Mouse (Mus musculus): ENCODE measurements at regions not wholly inside any gene's neighbourhood (a gene's known extent, or its start where the extent isn't known, plus 50 kb on each side); places are given as distances from the start of the nearest gene placed in this dataset.

- no peak for DNase-seq (ENCODE audit: low spot score in 2 of 2)
Measured at GRCm38 (mm10) chr4:9009656-9010055, 770.8 kb upstream of the Car8 start.

DNA sequence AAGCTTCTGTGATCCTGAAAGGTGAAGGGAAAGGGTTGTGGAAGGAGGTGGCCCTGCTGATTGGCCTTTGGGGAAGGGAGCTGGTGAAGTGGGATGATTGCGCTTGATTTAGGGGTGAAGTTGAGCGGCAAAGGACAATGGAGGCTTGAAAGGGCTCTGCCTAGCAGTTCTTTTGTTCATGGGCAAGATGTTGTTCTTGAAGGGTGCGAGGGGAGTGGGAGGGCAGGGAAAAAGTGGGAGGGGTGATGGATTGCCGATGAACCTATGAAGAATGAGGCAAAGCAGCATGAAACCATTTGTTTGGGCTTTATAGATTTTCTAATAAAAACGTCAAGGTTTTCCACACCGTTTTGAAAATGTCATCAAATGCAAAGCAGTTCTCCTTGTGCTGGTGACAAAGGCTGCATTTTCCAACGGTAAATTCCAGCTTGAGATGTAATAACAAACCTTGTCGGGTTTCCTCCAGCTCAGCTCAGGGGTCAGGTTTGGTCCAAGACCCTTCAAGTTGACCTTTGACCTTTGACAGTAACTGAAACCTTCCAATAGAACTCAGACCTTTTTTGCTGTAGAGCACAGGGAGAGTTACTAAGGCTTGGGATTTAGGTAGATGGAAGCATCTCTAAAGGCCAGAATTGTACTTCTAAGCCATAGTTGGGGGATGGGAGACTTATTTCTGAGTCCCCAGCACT lies 767.2 kb upstream of the Car8 start:
- no peak for DNase-seq (ENCODE audit: low spot score in 2 of 2)

GRCm38 (mm10) chr4:9003891-9004290 lies 765.0 kb upstream of the Car8 start:
- DNase-seq (ENCODE audit: low spot score in 2 of 2) = no peak

DNA sequence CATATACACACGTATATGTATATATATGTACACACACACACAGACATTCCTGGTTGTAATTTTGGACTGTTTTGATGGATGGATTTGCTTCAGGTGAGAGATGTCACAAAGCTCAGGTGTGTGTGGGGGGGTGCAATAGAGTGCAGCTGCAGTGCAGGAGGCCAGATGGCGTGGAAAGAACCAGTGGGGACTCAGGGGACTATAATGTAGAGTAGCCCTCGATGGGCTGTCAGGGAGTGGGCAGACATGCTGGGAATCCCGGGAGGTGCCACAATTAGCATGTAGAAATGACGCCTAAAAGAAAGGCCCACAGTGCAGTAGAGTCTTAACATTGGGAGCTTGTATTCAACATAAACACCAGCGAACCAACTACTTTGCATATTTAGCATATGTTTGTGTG lies 763.5 kb upstream of the Car8 start:
- no peak for DNase-seq (ENCODE audit: low spot score in 2 of 2)

GRCm38 (mm10) chr4:8998606-8999005 lies 759.8 kb upstream of the Car8 start:
- no peak for DNase-seq (ENCODE audit: low spot score in 2 of 2)

- DNase-seq (ENCODE audit: low spot score in 2 of 2) = no peak
Measured at GRCm38 (mm10) chr4:8992171-8992570, 753.3 kb upstream of the Car8 start.

GRCm38 (mm10) chr4:8990551-8990950 lies 751.7 kb upstream of the Car8 start:
- no peak for DNase-seq (ENCODE audit: low spot score in 2 of 2)

GRCm38 (mm10) chr4:8989614-8990013 lies 750.8 kb upstream of the Car8 start:
- DNase-seq (ENCODE audit: low spot score in 2 of 2) = no peak

- DNase-seq (ENCODE audit: low spot score in 2 of 2) = no peak
Measured at GRCm38 (mm10) chr4:8989110-8989509, 750.3 kb upstream of the Car8 start.

DNA sequence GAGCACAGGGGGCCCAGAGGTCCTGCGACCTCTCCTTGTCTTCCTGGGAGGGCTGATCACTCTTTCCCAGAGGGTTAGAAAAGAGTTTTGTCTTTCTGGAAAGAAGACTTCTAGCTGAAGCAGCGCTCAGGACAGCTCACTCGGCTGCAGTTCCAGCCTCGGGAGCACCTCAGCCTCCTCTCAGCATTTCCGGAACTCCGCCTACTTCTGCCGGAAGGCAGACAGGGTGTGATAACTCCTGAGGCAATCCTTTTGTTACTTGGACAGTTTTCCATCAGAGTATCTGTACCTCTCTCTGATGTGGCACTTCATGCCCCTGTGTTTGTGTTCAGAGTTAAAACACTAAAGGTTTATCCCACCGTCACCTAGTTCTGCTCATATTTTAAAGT lies 749.5 kb upstream of the Car8 start:
- no peak for DNase-seq (ENCODE audit: low spot score in 2 of 2)

DNA sequence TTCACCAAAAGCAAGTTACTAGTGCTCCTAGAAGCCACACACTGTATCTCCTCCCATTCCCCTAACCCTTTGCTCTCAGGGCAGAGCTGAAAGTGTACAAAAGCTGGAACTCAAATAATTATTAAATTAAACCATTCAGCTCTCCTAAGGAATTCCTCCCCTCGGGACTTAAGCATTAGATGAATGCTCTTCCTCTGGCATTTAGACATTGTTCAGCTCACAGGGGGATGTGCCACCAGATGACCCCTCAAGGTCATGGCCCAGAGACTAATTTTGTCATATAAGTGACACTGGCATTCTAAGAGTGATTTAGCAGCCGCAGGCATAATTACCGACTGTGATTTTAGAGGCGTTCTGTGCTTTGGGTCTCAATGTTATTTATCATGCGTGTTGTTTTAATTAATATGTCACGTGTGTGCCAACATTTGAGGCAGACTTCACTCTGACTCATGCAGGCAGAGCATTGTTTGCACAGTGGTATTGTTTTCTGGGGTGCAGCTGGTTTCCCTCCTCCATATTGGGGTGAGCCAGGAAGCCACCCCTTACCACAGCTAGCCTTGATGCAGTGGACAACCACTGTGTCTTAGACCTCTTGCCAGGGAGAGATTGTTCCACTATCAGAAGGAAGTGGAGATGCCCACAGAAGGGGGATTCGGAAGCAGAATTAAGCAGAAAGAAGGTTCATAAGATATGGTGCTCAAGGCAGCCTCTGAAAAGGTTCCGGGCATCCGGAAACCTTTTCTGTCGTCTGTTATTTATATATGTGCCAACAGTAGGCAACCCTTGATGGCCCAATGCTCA lies 748.9 kb upstream of the Car8 start:
- no peak for DNase-seq (ENCODE audit: low spot score in 2 of 2)

- no peak for DNase-seq (ENCODE audit: low spot score in 2 of 2)
Measured at GRCm38 (mm10) chr4:8986394-8987091, 747.7 kb upstream of the Car8 start.

DNA sequence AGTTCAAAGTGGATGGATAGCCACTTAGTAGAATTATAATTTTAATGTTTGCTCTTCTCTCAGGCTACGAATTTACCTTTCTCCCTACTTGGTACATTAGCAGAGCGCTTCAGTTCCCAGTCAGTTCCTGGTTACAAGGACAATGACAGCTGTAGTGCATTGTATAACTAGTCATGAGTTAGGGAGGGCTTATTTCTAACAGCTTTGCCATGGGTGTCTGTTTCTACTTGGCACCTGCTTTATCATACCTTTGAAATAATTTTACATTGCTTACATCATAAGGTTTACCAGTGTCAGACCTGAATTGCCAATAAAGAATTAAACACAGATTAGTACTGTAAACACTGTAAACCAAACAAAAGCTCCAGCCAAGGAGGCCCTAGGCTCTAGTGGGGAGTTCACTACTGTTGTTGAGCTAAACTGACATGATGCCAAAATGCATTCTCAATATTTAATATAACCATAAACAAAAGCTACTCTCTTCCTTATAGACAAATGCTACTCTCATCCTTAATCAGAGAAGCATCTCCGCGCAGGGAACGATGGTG lies 745.3 kb upstream of the Car8 start:
- no peak for DNase-seq (ENCODE audit: low spot score in 2 of 2)

DNA sequence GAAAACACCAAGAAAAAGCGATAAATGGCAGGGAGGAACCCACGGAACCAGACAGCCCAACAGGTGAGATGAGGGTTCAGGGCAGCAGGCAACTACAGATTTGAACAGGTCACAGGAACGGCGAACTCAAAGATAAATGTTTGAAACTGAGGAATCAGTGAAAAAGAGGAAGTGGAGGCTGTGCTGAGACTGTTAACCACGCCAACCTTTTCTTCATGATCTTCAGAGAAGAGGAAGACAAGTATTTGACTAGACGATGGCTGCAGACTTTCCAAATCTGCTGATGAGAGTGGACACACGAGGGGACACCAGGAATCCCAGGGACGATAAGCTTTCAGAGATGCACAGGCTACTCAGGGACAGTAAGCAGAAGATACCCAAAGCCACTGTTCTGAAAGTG lies 740.1 kb upstream of the Car8 start:
- DNase-seq (ENCODE audit: low spot score in 2 of 2) = no peak

- no peak for DNase-seq (ENCODE audit: low spot score in 2 of 2)
Measured at GRCm38 (mm10) chr4:8969951-8970455, 731.2 kb upstream of the Car8 start.

DNA sequence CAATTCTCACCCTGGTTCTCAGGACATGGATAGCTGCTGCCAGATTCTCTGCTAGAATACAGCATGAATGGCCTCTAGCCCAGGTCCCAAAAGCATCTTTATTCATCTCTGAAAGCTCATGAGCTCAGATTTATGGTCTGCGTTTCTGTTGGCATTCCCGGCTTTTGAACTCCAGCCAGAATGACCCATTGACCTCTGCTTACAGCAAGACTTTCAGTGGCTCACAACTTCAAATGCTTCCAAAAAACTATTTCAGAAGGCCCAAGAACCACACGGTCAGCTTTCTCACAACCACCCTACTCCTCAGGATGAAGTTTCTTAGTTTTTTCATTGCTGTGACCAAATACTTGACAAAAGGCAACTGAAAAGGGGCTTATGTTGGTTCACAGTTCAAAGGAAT lies 729.9 kb upstream of the Car8 start:
- DNase-seq (ENCODE audit: low spot score in 2 of 2) = no peak

DNA sequence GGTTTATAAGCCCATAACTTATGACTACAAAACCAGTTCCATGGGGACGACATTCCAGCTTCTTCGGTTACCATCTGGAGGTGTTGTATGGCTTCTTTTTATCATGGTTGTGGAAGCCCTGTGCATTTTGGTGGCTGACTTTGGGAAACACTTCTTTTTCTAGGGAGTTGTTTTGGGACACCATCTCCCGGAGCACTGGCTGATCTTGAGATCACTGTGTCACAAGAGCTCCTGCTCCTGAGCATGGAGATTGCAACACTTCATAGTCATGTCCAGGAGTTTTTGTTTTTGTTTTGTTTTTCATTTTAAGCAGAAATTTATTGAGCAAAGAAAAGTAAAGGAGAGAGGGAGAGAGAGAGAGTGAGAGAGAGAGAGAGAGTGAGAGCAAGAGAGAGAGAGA lies 729.1 kb upstream of the Car8 start:
- no peak for DNase-seq (ENCODE audit: low spot score in 2 of 2)

DNA sequence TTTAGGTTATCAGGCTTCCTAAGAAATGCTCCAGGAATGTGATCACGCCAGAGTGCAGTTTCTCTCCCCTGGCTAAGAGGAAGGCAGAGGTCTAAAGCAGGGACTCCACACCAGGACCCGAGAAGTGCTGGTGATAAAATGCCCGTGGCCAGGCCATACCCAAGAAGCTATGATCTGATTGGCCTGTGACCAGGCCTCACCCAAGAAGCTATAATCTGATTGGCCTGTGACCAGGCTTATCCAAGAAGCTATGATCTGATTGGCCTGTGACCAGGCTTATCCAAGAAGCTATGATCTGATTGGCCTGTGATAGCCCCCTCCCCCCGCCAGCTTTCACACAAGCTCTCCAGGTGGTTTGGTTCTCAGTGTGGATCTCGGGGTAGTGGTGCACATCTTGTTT lies 726.7 kb upstream of the Car8 start:
- no peak for DNase-seq (ENCODE audit: low spot score in 2 of 2)

- no peak for DNase-seq (ENCODE audit: low spot score in 2 of 2)
Measured at GRCm38 (mm10) chr4:8962959-8963572, 724.2 kb upstream of the Car8 start.

DNA sequence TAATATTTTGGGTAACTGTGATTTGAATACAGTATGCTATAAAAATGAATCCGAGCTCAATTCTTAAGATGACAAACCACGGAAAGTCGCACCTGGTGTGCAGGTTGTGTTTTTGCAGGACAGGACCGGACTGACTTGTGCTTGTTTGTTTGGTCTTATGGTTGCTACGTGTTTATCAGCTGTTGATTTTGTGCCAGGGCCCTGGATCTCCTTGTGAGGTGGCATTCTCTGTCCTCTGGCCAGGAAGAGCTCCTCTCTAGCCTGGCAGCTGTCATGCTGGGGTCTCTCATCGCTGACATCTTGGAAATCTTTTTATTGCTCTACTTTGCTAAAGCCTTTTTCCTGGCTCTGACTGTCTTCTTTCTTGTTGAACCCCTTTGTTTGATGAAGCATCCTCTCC lies 723.0 kb upstream of the Car8 start:
- no peak for DNase-seq (ENCODE audit: low spot score in 2 of 2)

GRCm38 (mm10) chr4:8957771-8958170 lies 718.9 kb upstream of the Car8 start:
- no peak for DNase-seq (ENCODE audit: low spot score in 2 of 2)

GRCm38 (mm10) chr4:8957023-8957343 lies 718.1 kb upstream of the Car8 start:
- DNase-seq (ENCODE audit: low spot score in 2 of 2) = no peak

All from gastrocnemius, adult 8-10 months (tissue).